Mouse (Mus musculus): ENCODE measurements around the gene Ank2. TPM values are rescaled to one million over a fixed set of nuclear protein-coding genes. Genes with fewer than 3 reads are reported as not detected.
A peak's percentile ranks its signal among the peaks of the same experiment; 100 is the strongest.

Gene Ank2
- total RNA-seq, 2 experiments from 2014 or later = 0.81 TPM; not detected in 1

GRCm38 (mm10) chr3:127303041-127303440 lies 196.1 kb downstream of the Ank2 start:
- ATAC-seq (ENCODE audit: poor library complexity, severe bottlenecking) = no peak

GRCm38 (mm10) chr3:127300790-127301189 lies 198.4 kb downstream of the Ank2 start:
- ATAC-seq (ENCODE audit: poor library complexity, severe bottlenecking) = no peak

- no peak for ATAC-seq (ENCODE audit: poor library complexity, severe bottlenecking)
These were observed 203.2 kb downstream of the Ank2 start for GRCm38 (mm10) chr3:127295921-127296320.

- ATAC-seq (ENCODE audit: poor library complexity, severe bottlenecking) = no peak
These were observed 204.4 kb downstream of the Ank2 start for GRCm38 (mm10) chr3:127294610-127295349.

- no peak for ATAC-seq (ENCODE audit: poor library complexity, severe bottlenecking)
These were observed 205.1 kb downstream of the Ank2 start for GRCm38 (mm10) chr3:127294079-127294478.

GRCm38 (mm10) chr3:127293479-127293874 lies 205.7 kb downstream of the Ank2 start:
- ATAC-seq (ENCODE audit: poor library complexity, severe bottlenecking) = no peak

GRCm38 (mm10) chr3:127292864-127293478 lies 206.2 kb downstream of the Ank2 start:
- peak; percentile 98 for ATAC-seq (ENCODE audit: poor library complexity, severe bottlenecking)

- 0 out of 2 replicates have a peak, but pooled peaks have one; percentile 30 for ATAC-seq (ENCODE audit: poor library complexity, severe bottlenecking)
These were observed 216.9 kb downstream of the Ank2 start for GRCm38 (mm10) chr3:127282277-127282676.

GRCm38 (mm10) chr3:127281390-127281789 lies 217.8 kb downstream of the Ank2 start:
- no peak for ATAC-seq (ENCODE audit: poor library complexity, severe bottlenecking)

- ATAC-seq (ENCODE audit: poor library complexity, severe bottlenecking) = no peak
These were observed 218.8 kb downstream of the Ank2 start for GRCm38 (mm10) chr3:127280376-127280775.

- no peak for ATAC-seq (ENCODE audit: poor library complexity, severe bottlenecking)
These were observed 223.2 kb downstream of the Ank2 start for GRCm38 (mm10) chr3:127275953-127276352.

GRCm38 (mm10) chr3:127272801-127273200 lies 226.3 kb downstream of the Ank2 start:
- no peak for ATAC-seq (ENCODE audit: poor library complexity, severe bottlenecking)

GRCm38 (mm10) chr3:127269616-127270015 lies 229.5 kb downstream of the Ank2 start:
- no peak for ATAC-seq (ENCODE audit: poor library complexity, severe bottlenecking)

- no peak for ATAC-seq (ENCODE audit: poor library complexity, severe bottlenecking)
These were observed 231.3 kb downstream of the Ank2 start for GRCm38 (mm10) chr3:127267846-127268245.

- no peak for ATAC-seq (ENCODE audit: poor library complexity, severe bottlenecking)
These were observed 233.4 kb downstream of the Ank2 start for GRCm38 (mm10) chr3:127265732-127266131.

- no peak for ATAC-seq (ENCODE audit: poor library complexity, severe bottlenecking)
These were observed 234.0 kb downstream of the Ank2 start for GRCm38 (mm10) chr3:127265182-127265581.

GRCm38 (mm10) chr3:127260786-127261166 lies 238.4 kb downstream of the Ank2 start:
- ATAC-seq (ENCODE audit: poor library complexity, severe bottlenecking) = no peak

- no peak for ATAC-seq (ENCODE audit: poor library complexity, severe bottlenecking)
These were observed 239.0 kb downstream of the Ank2 start for GRCm38 (mm10) chr3:127260007-127260785.

- no peak for ATAC-seq (ENCODE audit: poor library complexity, severe bottlenecking)
These were observed 240.6 kb downstream of the Ank2 start for GRCm38 (mm10) chr3:127258466-127259075.

GRCm38 (mm10) chr3:127257969-127258368 lies 241.2 kb downstream of the Ank2 start:
- ATAC-seq (ENCODE audit: poor library complexity, severe bottlenecking) = no peak

GRCm38 (mm10) chr3:127257279-127257925 lies 241.7 kb downstream of the Ank2 start:
- ATAC-seq (ENCODE audit: poor library complexity, severe bottlenecking) = no peak
